Mouse (Mus musculus): ENCODE results near the gene Btbd2.

Gene Btbd2

DNA sequence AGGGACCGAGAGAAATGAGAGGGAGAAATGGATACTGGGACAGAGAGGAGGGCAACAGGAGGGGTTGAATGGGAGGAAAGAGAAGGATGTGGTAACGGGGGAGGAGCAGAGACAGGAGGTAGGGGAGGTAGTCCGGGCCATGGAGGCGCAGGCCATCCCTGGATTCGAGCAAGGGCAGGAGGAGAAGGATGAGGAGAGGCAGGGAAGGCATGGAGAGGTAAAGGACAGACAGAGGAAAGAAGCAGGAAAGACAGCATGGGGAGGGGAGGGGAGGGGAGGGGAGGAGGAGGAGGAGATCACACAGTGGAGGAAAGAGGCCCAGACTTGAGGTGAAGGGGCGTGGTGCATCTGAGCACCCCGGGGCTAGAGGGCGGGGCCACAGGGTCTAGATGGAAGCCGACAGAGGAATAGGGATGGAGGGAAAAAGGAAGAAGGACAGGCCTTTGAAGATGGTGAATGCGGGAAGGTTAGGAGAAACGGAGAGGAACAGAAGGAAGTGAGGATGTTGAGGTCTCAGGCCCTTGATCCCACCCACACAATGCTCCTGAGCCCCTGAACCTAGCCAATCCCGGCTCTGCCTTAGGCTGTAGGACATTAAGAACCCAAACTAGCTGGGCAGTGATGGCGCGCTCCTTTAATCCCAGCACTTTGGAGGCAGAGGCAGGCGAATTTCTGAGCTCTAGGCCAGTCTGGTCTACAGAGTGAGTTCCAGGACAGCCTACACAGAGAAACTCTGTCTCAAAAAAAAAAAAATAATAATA, at the start of gene Btbd2:
Btbd2 (minus strand) TSS at position 209 of the 761 bp plus-strand sequence.
- CTCF ChIA-PET = interaction anchor here (0.8 kb wide), 1 partner anchor 13 kb away, joined by 4 read pairs; no protein-coding TSS in a partner anchor

DNA sequence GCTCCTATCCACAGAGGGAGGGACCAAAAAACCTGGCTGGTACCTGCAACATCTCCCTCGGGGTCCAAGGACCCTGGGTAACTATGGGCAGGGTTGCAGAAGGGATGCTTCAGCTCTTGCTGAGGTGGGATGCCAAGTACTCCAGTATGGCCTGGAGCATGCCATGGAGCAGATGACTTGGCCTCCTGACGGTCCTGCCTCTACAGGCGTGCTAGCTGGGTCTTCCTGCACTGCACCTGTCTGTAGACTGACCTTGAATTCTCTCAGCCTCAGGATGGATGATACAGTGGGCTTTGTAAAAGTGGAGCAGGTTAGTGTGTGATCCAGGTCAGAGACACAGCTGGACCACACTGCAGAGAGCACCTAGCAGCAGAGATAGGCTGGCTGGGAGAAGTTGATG, 48.6 kb upstream of the Btbd2 start:
- CTCF ChIA-PET = interaction anchor here (0.8 kb wide), 1 partner anchor 31 kb away, joined by 3 read pairs; no protein-coding TSS in a partner anchor

DNA sequence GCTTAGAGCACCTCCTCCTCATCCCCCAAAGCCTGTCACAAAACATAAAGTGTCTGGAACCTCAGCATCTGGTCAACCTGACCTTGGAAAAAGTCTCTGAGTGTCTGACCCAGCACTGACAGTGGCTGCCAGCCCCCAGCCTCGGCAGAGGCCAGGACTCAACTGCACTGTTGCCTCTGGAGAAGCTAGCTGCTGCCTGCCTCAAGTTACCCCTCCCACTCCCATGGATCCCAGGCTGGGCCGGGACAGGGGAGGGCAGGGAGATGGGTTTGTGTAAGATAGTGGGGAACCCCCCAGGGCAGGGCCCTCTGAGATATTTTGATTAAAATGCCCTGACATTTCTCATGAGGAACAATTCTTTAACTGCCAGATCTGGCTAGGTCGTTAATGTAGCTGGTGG, 48.2 kb upstream of the Btbd2 start:
- CTCF ChIA-PET = interaction anchor here (0.8 kb wide), 1 partner anchor 32 kb away, joined by 3 read pairs; no protein-coding TSS in a partner anchor

DNA sequence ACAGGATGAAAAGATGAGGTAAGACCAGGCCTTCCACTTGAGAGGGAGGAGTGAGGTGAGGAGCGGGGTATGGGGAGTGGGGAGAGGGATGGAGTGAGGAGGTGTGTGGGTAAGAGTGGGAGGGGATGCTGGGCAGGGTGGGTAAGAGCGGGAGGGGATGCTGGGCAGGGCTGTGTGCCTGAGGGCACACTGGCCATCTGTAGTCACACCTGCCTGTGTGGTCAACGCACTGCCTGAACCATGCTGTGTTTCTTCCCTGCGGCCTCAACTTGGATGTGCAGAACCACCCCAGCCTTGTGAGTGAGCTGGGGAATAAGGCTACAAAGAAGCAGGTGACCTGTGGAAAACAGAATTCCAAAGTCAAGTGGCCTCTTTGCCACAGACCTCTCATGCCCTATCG, 47.5 kb upstream of the Btbd2 start:
- CTCF ChIA-PET = interaction anchor here (0.6 to 0.8 kb wide), 4 partner anchors 10 to 798 kb away, joined by 3 to 7 read pairs (median 4); no protein-coding TSS in a partner anchor

DNA sequence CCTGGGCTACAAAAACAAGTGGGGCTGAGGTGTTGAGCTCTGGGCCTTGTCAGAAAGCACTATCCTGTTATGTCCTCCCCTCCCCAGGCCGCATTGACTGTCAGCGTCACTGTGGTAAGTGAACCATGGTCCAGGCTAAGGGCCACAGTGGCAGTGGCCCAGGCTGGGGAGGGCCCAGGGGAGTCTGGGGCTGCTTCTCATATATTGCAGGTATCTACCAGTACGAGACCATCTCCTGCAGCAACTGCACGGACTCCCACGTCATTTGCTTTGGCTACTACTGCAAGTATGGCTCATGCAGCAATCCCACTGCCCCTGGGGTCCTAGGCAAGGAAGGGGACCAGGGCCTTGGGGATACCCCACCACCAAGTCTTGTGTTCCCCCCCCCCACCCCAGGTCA, 46.8 kb upstream of the Btbd2 start:
- CTCF ChIA-PET = interaction anchor here (0.6 to 1.3 kb wide), 5 partner anchors 9 to 798 kb away, joined by 3 to 7 read pairs (median 3); no protein-coding TSS in a partner anchor

DNA sequence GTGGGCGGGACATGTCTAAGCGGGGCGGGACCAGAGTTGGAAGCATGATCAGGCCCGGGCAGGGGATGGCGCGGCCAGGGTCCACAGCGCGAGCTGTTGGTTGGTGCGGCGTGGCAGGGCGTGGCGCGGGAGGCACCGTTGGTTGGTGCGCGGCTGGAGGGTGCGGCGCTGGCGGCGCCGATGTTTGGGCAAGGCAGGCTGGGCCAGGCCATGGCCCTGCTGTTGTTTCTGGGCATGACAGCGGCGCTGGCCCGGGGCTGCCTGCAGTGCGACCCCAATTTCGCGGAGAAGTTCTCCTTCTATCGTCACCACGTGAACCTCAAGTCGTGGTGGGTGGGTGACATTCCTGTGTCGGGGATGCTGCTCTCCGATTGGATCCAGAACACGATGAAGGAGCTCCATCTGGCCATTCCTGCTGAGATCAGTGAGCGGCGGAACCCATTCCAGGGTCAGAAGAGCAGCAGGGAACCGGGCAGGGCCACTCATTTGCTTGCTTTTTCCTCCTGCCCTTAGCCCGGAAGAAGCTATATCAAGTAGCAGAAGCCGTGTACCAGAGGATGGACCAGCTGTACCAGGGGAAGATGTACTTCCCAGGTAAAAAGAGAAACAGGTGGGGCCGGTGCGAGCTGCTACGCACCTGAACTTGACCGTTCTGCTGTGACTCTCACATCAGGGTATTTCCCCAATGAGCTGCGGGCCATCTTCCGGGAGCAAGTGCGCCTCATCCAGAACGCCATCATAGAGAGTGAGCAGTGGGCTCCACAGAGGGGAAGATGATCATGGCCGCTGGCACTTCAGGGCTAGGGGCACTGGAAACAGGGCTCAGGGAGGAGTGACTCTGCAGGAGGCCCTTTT, 45.9 kb upstream of the Btbd2 start:
- CTCF ChIA-PET = interaction anchor here (0.6 to 1.3 kb wide), 3 partner anchors 10 to 259 kb away, joined by 3 to 4 read pairs (median 3); no protein-coding TSS in a partner anchor

DNA sequence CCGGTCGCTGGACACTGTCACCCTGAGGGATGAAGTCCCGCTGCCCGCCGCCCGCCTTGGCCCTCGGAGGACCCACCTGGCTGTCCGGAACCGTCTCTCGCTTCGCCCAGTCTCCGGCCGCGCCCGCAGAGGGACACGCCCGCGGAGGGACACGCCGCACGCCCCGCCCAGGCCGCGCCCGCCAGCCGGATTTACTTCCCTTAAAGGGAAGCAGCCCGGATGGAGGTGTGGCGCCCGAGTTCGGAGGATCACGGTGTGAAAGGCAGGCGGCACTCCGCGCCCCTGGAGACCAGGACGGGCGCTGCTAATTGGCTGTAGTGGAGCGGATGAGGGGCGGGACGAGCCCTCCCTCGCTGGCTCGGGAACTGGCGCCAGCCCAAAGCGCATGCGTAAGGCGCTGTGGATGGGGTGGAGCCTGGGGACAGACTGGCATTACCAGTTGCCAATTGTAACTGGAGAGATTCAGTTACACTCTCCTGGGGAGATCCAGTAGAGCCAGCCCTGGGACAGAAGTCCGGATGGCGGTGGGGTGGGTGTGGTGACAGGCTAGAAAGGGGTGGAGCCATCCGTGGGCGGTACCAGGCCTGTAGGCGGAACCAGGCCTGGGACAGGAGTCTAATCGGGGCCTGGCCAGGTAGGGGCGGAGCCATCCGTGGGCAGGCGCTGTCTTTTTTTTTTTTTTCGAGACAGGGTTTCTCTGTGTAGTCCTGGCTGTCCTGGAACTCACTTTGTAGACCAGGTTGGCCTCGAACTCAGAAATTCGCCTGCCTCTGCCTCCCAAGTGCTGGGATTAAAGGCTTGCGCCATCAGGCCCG, 45.1 kb upstream of the Btbd2 start, which contains the start of the genes Mob3a and Izumo4:
Mob3a (minus strand) TSS at position 257 of the 815 bp plus-strand sequence.
Izumo4 (plus strand) TSS at position 464 of the 815 bp plus-strand sequence.
- CTCF ChIA-PET = interaction anchor here (0.6 kb wide), 1 partner anchor 124 kb away, joined by 3 read pairs; no protein-coding TSS in a partner anchor

DNA sequence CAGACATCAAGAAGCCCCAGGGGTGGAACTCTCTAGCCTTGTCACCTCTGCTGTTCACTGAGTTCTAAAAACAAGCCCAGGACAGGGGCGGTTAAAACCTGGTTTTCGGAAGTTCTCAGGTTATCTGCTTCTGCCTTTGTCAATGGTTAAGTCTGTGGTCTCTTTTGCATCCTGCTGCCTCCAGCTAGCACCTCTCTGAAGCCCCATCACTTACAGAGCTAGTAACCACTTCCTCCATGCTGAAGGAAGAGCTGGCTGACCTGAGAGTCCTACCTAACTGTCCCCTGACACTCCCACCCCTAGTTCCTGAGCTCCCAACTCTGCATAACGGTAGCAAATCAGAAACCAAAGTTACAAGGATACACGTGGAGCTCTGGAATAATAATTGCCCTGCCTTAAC, 43.9 kb upstream of the Btbd2 start:
- CTCF ChIA-PET = interaction anchor here (0.6 kb wide), 1 partner anchor 123 kb away, joined by 3 read pairs; no protein-coding TSS in a partner anchor

DNA sequence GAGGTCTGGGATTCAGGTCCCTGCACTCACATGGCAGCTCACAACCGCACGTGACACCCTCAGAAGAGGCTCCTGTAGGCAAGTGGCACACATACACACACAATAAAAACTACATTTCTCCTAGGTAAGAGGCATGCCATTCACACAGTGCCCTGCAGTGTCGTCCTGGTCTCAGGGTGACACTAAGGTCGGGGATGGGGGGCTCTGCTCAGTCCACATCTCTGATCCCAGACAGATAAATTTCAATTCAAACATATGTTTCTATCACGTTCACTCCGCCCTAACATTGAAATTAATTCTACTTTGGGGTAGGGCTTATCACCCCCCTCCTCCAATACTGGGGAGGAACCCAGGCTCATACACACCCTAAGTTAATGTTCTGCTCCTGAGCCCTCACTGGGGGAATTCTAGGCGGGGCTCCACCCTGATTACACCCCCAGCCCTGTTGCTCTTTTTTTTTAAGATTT, 43.2 kb upstream of the Btbd2 start:
- CTCF ChIA-PET = interaction anchor here (0.5 kb wide), 1 partner anchor 133 kb away, joined by 3 read pairs; no protein-coding TSS in a partner anchor

DNA sequence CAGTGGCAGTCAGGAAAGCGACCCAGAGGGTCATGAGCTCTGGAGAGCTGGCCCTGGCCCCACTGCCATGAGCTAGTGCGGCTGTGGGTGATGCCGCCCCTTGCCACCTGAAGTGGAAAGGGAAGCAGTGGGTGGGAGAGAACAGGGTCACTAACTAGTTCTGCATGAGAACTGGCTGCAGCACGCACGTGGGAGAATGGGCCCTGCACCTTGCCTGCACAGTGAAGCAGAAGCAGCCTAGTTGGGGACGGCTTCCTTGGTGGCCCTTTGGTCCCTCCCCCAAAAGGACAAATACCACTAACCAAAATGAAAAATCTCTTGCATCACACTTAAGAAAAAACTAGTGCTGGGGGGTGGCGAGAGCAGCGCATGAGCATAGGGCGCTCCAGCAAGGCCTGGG, 41.7 kb upstream of the Btbd2 start:
- CTCF ChIA-PET = no interaction called here

DNA sequence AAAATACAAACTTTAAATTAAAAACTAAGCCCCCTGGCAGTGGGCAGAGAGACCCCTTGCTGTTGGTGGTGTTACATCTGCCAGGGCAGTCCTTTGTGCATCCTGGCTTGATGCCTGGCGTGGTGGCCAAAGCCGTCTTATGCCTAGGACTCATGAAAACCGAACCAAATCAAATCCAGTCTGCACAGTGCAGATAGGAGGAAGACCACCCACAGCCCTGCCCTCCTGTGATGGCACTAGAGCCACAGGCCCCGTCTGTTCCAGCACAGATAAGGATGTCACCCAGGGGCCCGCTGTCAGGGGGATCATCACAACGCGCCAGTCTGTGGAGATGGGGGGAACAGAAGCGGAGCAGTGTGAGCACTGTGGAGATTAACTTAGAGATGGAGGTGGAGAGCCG, 40.9 kb upstream of the Btbd2 start:
- CTCF ChIA-PET = no interaction called here

DNA sequence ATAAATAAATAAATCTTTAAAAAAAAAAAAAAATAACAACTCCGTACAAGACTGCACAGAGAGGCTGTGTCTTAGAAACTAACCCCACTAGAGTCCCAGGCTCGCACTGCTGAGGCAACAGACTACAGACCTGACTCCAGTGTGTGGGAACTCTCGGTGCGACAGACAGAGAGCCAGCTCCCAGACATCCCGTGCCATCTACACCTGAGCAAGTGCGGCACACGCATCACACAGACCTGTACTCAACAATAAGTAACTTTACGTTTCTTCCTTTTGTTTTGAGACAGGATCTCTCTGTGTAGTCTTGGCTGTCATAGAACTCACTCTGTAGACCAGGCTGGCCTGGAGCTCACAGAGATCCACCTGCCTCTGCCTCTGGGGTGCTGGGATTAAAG, 40.5 kb upstream of the Btbd2 start:
- CTCF ChIA-PET = no interaction called here

DNA sequence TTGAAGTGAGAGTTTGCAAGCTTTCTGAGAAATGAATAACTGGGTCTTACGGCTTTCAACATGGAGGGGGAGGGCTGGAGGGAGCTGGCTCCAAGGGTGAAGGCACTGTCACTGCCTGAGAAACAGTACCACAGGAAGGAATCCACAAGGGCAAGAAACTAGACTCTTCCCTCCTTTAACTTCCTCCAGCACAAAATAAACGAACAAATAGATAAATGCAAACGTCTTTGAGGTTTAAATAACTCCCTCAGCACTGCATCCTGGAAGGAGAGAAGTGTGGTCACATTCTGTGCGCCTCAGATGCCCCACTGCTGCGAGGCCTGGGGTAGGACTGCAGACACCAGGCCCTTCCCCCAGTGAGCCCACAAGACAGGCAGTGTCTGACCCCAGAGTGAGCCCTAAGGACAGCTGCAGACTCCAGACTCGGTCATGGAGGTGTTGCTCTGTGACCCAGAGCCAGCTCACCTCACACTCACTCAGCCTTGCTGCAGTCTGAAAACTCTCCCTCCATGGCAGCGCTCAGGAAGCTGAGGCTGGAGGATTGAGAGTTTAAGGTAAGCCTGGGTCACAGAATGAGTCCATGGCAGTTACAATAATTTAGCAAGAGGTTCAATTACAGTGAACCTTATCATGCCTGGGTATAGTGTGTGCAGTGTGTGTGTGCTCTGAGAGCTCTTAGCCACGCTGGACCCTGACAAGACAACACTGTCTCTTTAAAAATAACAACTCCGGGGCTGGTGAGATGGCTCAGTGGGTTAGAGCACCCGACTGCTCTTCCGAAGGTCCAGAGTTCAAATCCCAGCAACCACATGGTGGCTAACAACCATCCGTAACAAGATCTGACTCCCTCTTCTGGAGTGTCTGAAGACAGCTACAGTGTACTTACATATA, 39.9 kb upstream of the Btbd2 start:
- CTCF ChIA-PET = interaction anchor here (0.5 to 0.9 kb wide), 2 partner anchors 10 to 318 kb away, joined by 3 to 6 read pairs; no protein-coding TSS in a partner anchor

DNA sequence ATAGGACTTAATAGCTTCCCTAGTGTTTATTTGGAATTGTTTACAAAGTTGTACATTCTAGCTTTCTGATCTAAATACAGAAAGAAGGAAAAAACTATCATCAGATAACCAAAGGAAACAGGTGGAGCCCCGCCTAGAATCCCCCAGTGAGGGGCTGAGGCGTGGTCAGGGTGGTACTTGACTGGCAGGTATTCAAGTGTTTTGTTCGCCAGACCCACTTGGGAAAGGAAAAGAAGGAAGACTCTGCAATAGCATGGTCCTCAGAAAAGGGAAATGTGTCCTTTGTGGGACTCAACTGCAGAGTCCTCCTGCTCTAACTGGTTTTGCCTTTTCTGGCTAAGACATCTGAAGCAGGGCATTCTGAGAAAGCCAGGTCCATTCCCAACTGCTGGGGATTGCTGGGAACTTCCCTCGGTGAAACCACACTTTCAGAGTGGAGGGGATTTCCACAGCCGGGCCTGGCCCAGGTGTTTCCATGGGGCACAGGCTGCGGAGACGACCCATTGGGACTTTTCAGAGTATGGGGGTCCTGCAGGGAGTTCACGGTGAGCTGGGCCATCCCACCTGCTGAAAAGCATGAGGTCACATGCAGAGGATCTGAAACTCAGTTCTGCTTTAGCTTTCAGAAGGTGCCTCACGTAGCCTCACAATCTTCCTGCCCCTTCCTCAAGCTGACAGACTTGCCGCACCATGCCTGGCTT, 39.1 kb upstream of the Btbd2 start:
- CTCF ChIA-PET = interaction anchor here (0.5 to 0.9 kb wide), 3 partner anchors 9 to 319 kb away, joined by 3 to 6 read pairs (median 4); no protein-coding TSS in a partner anchor

DNA sequence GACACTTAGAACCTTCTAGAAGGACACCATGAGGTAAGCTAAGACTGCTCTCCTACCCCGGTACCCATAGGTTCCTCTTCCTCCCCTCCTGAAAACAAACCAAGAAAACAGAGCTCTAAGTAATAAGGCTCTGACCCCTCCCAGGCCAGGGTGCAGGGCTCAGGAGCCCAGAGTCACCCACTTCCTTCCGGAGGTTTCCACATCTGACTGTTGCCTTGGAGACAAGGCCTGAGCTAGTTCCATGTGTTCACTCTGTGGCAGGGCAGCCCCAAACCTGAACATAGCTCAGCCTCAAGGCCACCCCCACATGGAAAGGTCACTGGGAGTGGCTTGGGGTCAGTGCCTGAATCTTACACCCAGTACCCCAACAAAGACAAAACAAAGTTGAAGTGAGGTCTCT, 38.3 kb upstream of the Btbd2 start:
- CTCF ChIA-PET = interaction anchor here (0.6 kb wide), 1 partner anchor 58 kb away, joined by 4 read pairs; no protein-coding TSS in a partner anchor

DNA sequence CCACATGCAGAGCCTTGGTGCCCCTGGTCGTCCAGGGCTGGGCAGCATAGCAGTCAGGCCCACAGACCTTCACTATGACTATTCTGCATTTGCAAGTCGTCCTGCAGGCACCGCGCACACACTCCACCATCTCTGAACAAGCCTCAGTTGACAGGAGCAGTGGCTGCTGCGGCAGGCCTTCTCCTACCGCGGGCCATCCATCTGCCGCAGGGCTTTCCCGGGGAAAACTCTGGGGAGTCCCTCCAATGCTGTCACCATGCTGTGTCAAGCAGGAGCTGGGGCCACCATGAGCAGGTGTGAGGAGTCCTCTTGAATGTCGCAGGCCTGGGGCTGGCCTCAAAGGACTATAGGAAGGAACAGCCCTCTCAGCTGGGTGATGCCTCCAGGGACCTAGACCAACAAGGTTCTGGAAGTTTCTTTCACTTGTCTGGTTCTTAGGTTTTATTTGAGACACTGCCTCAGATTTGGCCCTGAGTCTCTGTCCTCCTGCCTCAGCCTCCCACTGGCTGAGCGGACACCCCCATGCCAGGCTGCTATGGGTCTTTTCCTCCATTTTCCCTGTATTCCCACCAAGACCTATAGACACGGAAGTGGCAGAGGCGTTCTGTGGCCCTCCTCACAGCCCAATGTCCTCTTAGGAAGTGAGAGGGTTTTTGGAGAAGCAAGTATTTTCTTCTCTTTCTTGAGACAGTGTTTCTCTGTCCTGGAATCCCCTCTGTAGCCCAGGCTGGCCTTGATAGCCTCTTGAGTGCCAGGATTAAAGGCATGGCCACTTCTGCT, 37.5 kb upstream of the Btbd2 start:
- CTCF ChIA-PET = interaction anchor here (0.6 kb wide), 1 partner anchor 10 kb away, joined by 6 read pairs; no protein-coding TSS in a partner anchor

DNA sequence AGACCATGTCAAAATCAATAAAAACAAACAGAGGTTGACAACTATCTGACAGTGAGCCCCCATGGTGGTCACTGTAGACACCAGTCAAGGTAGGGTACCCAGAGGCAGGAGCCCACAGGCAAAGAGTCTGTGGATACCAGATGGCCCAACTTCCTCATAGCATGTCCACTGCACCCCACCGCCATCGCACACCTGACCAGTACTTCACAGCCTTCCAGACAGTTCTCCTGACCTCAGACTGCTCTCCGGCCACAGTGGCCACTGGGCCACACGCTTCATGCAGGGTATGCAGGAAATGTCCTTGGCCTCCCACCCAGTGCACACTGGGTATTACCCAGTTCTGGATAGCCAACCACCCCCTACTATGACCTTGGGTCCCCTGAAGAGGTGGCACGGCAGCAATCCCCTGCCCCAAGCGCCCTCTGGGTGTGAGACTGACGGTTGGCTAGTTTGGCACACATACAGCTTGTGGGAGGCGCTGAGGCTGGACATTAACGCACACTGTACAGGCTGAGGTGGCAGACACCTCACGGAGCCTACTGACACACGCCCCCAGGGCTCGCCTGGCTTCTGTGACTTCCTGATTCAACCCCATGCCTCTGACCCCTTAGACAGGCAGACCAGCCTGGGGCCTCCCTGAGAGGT, 36.7 kb upstream of the Btbd2 start:
- CTCF ChIA-PET = interaction anchor here (0.6 kb wide), 1 partner anchor 29 kb away, joined by 9 read pairs; no protein-coding TSS in a partner anchor
